Mouse (Mus musculus) kidney, embryonic 16.5 days (tissue): ENCODE measurements around the gene Crisp2. TPM values are rescaled to one million over a fixed set of nuclear protein-coding genes. Genes with fewer than 3 reads are reported as not detected.

Experiments
- ATAC-seq: fragments of 200-750 bp; cut with Nextera tagmentation; 2 replicates; pipeline ENCODE4 v1.8.0; 2017; ENCODE audit warnings: moderate TSS enrichment; ENCODE audit not compliant: low FRiP score, low TSS enrichment
- H3K27ac ChIP-seq: fragments of 300-500 bp; sonication (generic); 2 replicates; pipeline ENCODE4 v1.5.1; 2014; ENCODE audit warnings: low read length
- H3K27me3 ChIP-seq: fragments of 300-500 bp; sonication (generic); 2 replicates; pipeline ENCODE4 v1.6.1; 2014; ENCODE audit warnings: low read length, control low read depth, mixed read lengths; ENCODE audit not compliant: insufficient read depth
- H3K36me3 ChIP-seq: fragments of 300-500 bp; sonication (generic); 2 replicates; pipeline ENCODE4 v1.6.1; 2014; ENCODE audit warnings: low read length, control low read depth, mixed read lengths; ENCODE audit not compliant: insufficient read depth
- H3K4me1 ChIP-seq: fragments of 300-500 bp; sonication (generic); 2 replicates; pipeline ENCODE4 v1.6.1; 2014; ENCODE audit warnings: low read length, control low read depth, mixed read lengths; ENCODE audit not compliant: insufficient read depth
- H3K4me2 ChIP-seq: fragments of 300-500 bp; sonication (generic); replicated peaks from 2 replicates; pipeline ENCODE4 v1.6.1; 2014; ENCODE audit warnings: low read depth, low read length
- H3K4me3 ChIP-seq: fragments of 300-500 bp; sonication (generic); 2 replicates; pipeline ENCODE4 v1.5.1; 2014; ENCODE audit warnings: mild to moderate bottlenecking, low read length
- H3K9ac ChIP-seq: fragments of 300-500 bp; sonication (generic); replicated peaks from 2 replicates; pipeline ENCODE4 v1.6.1; 2014; ENCODE audit warnings: low read length
- H3K9me3 ChIP-seq: fragments of 300-500 bp; sonication (generic); 2 replicates; pipeline ENCODE4 v1.6.1; 2016; ENCODE audit warnings: low read length, control low read depth
- WGBS: fragments of 180-500 bp; shearing (Covaris S2); extraction: QIAGEN DNeasy Blood & Tissue Kit; methylation state at CpG from one replicate; pipeline ENCODE4 v1.1.7; 2014; 5-methylcytosine and 5-hydroxymethylcytosine counted together
- polyA plus RNA-seq: library from polyadenylated mRNA; unstranded; fragments of >200 nt; fragmentation: Nextera tagmentation; extraction: Ambion mirVana; gene quantifications from 2 replicates; pipeline ENCODE4 v1.2.1, GENCODE M21; 2015

The Crisp2 gene
- polyA plus RNA-seq, 1 experiment from 2014 or later: not detected

DNA sequence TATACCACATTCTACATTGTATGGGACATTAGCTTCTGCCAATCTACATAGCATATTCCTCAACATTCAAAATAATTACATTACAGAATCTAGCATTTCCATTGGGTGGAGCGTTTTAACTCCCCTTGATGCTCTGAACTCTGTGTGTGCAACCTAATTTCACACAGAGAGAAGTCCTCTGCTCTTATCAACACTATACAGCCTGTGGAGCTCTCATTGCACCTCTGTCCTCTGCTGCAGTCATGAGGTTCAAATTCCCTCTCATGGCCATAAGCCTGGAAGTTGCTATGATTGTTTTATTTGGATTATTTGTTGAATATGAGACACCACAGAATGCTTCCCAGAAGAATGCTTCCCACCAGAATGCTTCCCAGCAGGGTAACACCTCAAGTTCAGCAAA lies 4.1 kb upstream of the Crisp2 start, which contains the start of gene Rhag:
Gene Rhag (plus strand): TSS at position 193 of the 400 bp plus-strand sequence.
- no peaks in the 10 kb centered on the region for H3K36me3 ChIP-seq
- H3K27me3 ChIP-seq: no peaks in the 10 kb centered on the region
- no peak within 1 kb of the TSS for H3K27ac ChIP-seq
- H3K4me1 ChIP-seq: no peaks in the 10 kb centered on the region
- WGBS: 60% methylated on average over 1 of the region's 1 CpGs
- H3K9me3 ChIP-seq: no peaks in the 10 kb centered on the region
- no peak for ATAC-seq
- no peak within 1 kb of the TSS for H3K4me2 ChIP-seq
- H3K4me3 ChIP-seq: no peak within 1 kb of the TSS
- H3K9ac ChIP-seq: no peak within 1 kb of the TSS

GRCm38 (mm10) chr17:40808071-40808470 lies 1.3 kb upstream of the Crisp2 start:
- Histone ChIP-seq H3K4me2 (no peak overlapping the region), H3K27ac (no peak overlapping the region), H3K27me3 (no peaks in the 10 kb centered on the region), H3K36me3 (no peaks in the 10 kb centered on the region), H3K9ac (no peak overlapping the region), H3K9me3 (no peaks in the 10 kb centered on the region), H3K4me1 (no peaks in the 10 kb centered on the region), H3K4me3 (no peak overlapping the region)
- no peak for ATAC-seq

DNA sequence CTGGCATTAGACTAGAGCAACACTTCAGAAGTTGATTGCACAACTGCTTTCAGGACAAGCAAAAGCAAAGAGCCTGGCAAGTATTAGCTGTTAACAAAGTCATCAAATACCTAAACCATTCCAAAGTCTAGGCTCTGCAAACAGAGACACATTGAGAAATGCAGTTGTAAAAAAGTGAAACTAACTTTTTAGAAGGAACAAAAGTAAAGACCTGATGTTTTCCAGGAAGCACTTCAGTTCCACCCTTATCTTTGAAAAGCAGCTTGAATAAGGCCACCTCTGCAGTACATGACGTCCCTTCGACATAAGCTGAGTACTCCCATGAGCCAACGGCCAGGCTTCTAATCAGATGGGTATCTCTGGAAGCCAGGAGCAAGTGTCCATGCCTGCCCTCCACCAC lies 253 bp downstream of the Crisp2 start:
- Histone ChIP-seq H3K4me3 (no peak overlapping the region), H3K4me1 (no peaks in the 10 kb centered on the region), H3K9ac (no peak overlapping the region), H3K9me3 (no peaks in the 10 kb centered on the region), H3K36me3 (no peaks in the 10 kb centered on the region), H3K27me3 (no peaks in the 10 kb centered on the region), H3K27ac (no peak overlapping the region), H3K4me2 (no peak overlapping the region)
- ATAC-seq: no peak
- 31% methylated on average over 3 of the region's 3 CpGs for WGBS

GRCm38 (mm10) chr17:40802707-40803340 lies 4.0 kb downstream of the Crisp2 start:
- Histone ChIP-seq H3K27me3 (no peaks in the 10 kb centered on the region), H3K9ac (no peak overlapping the region), H3K4me1 (no peaks in the 10 kb centered on the region), H3K27ac (no peak overlapping the region), H3K9me3 (no peaks in the 10 kb centered on the region), H3K4me2 (no peak overlapping the region), H3K36me3 (no peaks in the 10 kb centered on the region), H3K4me3 (no peak overlapping the region)
- no peak for ATAC-seq
- WGBS: 85% methylated on average over 3 of the region's 3 CpGs

DNA sequence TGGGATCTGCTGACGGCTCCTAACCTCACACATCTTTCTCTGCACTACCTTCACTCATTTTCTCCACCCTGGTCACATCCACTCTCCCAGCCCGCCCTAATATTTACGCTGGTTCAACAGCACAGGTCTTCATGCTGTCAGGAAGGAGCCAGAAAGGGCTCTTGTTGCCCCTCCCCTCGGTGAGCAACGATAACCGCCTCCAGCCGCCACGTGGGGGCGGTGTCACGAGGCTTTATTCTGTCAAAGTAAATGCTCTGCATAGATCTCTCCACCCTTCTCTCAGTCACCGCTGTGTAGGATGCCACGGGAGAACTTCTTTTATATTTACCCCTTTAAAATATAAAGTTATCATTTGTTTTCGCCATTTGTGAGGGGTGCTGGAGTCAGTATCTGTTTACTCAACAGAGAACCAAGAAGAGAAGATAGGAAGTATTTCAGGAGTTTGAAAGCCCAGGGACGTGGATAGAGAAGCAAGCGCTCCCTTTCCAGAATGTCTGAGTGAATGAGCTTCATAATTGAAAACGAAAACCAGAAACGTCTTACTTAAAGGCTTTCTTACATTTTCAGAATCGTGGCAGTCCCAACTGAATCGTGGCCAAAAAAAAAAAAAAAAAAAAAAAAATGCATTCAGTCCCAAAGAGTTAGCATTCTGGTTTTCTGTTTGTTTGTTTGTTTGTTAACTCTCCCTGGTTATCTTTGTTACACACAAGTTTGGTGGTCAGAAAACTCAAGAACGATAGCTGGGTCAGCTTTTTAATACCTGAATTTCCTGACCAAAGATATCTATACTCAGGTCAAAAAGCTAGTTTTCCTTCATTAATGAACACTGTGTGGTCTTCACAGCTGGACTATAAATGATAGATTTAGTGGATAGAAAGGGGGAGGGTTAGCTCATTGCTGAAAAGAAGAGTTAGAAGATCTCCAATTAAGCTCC lies 12.6 kb downstream of the Crisp2 start:
- H3K9ac ChIP-seq: no peak overlapping the region
- no peaks in the 10 kb centered on the region for H3K27me3 ChIP-seq
- H3K27ac ChIP-seq: no peak overlapping the region
- no peak for ATAC-seq
- no peaks in the 10 kb centered on the region for H3K36me3 ChIP-seq
- no peaks in the 10 kb centered on the region for H3K9me3 ChIP-seq
- no peak overlapping the region for H3K4me2 ChIP-seq
- no peak overlapping the region for H3K4me3 ChIP-seq
- no peaks in the 10 kb centered on the region for H3K4me1 ChIP-seq
- WGBS: 60% methylated on average over 20 of the region's 20 CpGs

DNA sequence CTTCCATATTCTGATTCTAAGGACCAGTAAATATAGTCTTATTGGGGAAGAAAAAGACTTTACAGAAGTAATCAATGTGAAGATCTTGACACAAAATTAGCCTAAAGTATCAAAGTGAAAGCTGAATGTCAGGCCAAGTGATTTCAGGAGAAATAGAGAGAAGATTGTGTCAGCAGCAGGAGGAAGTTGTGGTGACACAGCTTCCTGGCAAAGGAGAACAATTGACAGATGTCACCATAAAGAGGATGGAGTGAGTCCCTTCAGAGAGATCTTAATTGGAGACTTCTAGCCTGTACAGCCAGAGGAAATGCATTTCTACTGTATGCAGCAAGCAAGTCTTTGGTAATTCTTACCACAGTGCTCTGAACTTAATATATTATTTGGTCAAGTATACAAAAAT lies 16.9 kb downstream of the Crisp2 start:
- Histone ChIP-seq H3K27me3 (no peaks in the 10 kb centered on the region), H3K4me2 (no peak overlapping the region)
- ATAC-seq: no peak

GRCm38 (mm10) chr17:40767120-40767519 lies 39.7 kb downstream of the Crisp2 start:
- H3K9ac ChIP-seq: no peak overlapping the region
- H3K27me3 ChIP-seq: no peaks in the 10 kb centered on the region
- WGBS: 89% methylated on average over 1 of the region's 1 CpGs
- no peaks in the 10 kb centered on the region for H3K36me3 ChIP-seq
- no peak for ATAC-seq
- no peak overlapping the region for H3K4me3 ChIP-seq
- H3K27ac ChIP-seq: no peak overlapping the region
- H3K4me1 ChIP-seq: no peaks in the 10 kb centered on the region
- no peak overlapping the region for H3K4me2 ChIP-seq
- no peaks in the 10 kb centered on the region for H3K9me3 ChIP-seq

More for the DNA sequence above, 16.9 kb downstream of the Crisp2 start:
- H3K9me3 ChIP-seq: no peaks in the 10 kb centered on the region
- H3K4me1 ChIP-seq: no peaks in the 10 kb centered on the region
- no peaks in the 10 kb centered on the region for H3K36me3 ChIP-seq
- H3K4me3 ChIP-seq: no peak overlapping the region
- no peak overlapping the region for H3K9ac ChIP-seq
- no peak overlapping the region for H3K27ac ChIP-seq

DNA sequence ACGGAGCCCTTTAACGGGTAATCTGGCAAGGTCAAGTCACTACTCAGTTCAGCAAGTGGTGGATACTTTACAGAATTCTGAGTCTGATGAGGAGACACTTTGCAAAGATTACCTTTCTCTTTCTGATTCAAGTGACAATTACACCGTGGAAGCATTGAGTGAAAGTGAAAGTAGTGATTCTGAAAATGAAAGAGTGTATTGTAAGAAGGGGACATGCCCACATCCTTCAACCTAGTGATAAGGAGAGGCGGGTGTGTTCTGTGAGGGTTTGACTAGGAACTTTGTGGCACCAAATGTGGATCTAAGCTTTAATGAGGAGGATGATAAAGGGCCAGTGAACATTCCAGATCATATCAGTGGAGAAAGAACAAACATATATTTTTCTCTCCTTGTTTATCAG lies 43.1 kb downstream of the Crisp2 start:
- no peak for ATAC-seq
- Histone ChIP-seq H3K27ac (no peak overlapping the region), H3K4me1 (no peaks in the 10 kb centered on the region), H3K36me3 (no peaks in the 10 kb centered on the region), H3K4me3 (no peak overlapping the region), H3K9me3 (no peaks in the 10 kb centered on the region), H3K4me2 (no peak overlapping the region), H3K9ac (no peak overlapping the region), H3K27me3 (no peaks in the 10 kb centered on the region)
- 84% methylated on average over 4 of the region's 4 CpGs for WGBS

GRCm38 (mm10) chr17:40731724-40732123 lies 75.1 kb downstream of the Crisp2 start:
- Histone ChIP-seq H3K36me3 (no peaks in the 10 kb centered on the region), H3K4me1 (no peaks in the 10 kb centered on the region), H3K27me3 (no peaks in the 10 kb centered on the region), H3K4me2 (no peak overlapping the region), H3K9me3 (no peaks in the 10 kb centered on the region), H3K27ac (no peak overlapping the region), H3K4me3 (no peak overlapping the region), H3K9ac (no peak overlapping the region)
- WGBS: 51% methylated on average over 4 of the region's 4 CpGs
- ATAC-seq: no peak

DNA sequence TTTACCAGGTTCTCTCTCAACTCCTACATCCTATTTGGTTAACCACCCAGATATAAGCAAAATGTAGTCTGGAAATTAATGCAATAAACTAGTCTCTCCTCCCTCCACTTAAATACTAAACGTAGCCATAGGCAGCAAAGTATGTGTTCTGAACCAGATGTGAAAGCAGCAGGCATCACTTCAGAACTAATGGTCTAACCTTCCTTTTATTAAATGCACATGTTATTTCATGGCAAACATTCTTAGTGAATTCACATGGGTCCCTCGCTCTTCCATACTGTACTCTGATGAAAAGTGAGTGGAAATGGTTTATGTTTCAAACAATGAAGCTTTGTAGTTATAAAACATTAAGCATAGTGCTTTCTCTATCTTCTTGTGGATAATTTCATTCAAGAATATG lies 75.5 kb downstream of the Crisp2 start:
- H3K27ac ChIP-seq: no peak overlapping the region
- no peaks in the 10 kb centered on the region for H3K27me3 ChIP-seq
- no peak for ATAC-seq
- H3K4me1 ChIP-seq: no peaks in the 10 kb centered on the region
- 66% methylated on average over 2 of the region's 2 CpGs for WGBS
- no peaks in the 10 kb centered on the region for H3K9me3 ChIP-seq
- no peak overlapping the region for H3K4me3 ChIP-seq
- H3K36me3 ChIP-seq: no peaks in the 10 kb centered on the region
- no peak overlapping the region for H3K9ac ChIP-seq
- H3K4me2 ChIP-seq: no peak overlapping the region
